Mouse (Mus musculus) forebrain, postnatal 0 days (tissue): ENCODE measurements around the gene Ltbp3. TPM values are rescaled to one million over a fixed set of nuclear protein-coding genes. Genes with fewer than 3 reads are reported as not detected.
A peak's percentile ranks its signal among the peaks of the same experiment; 100 is the strongest.

Source experiments
- ATAC-seq: fragments of 200-750 bp; cut with Nextera tagmentation; 2 replicates; pipeline ENCODE4 v1.8.0; 2017; ENCODE audit warnings: mild to moderate bottlenecking, moderate library complexity
- DNase-seq: peaks from one replicate; pipeline ENCODE4 v3.0.0-alpha.2; 2015
- H3K27ac ChIP-seq: fragments of 300-500 bp; sonication (generic); 2 replicates; pipeline ENCODE4 v1.5.1; 2014; ENCODE audit warnings: low read depth, mild to moderate bottlenecking, antibody characterized with exemption, low read length, moderate library complexity, mixed read lengths
- H3K27me3 ChIP-seq: fragments of 300-500 bp; sonication (generic); 2 replicates; pipeline ENCODE4 v1.6.1; 2014; ENCODE audit warnings: mild to moderate bottlenecking, low read length, mixed read lengths; ENCODE audit not compliant: insufficient read depth
- H3K36me3 ChIP-seq: fragments of 300-500 bp; sonication (generic); 2 replicates; pipeline ENCODE4 v1.6.1; 2014; ENCODE audit warnings: mild to moderate bottlenecking, moderate library complexity; ENCODE audit not compliant: insufficient read depth
- H3K4me1 ChIP-seq: fragments of 300-500 bp; sonication (generic); 2 replicates; pipeline ENCODE4 v1.6.1; 2014; ENCODE audit warnings: antibody characterized with exemption; ENCODE audit not compliant: insufficient read depth
- H3K4me2 ChIP-seq: fragments of 300-500 bp; sonication (generic); 2 replicates; pipeline ENCODE4 v1.6.1; 2014; ENCODE audit warnings: low read depth, mild to moderate bottlenecking, moderate library complexity
- H3K4me3 ChIP-seq: fragments of 300-500 bp; sonication (generic); 2 replicates; pipeline ENCODE4 v1.5.1; 2014; ENCODE audit warnings: low read depth, low read length, mixed read lengths
- H3K9ac ChIP-seq: fragments of 300-500 bp; sonication (generic); 2 replicates; pipeline ENCODE4 v1.6.1; 2014; ENCODE audit warnings: mild to moderate bottlenecking
- H3K9me3 ChIP-seq: fragments of 300-500 bp; sonication (generic); 2 replicates; pipeline ENCODE4 v1.6.1; 2016; ENCODE audit warnings: low read length
- CTCF ChIP-seq: sonication (generic); IDR thresholded peaks from 2 replicates; pipeline ENCODE4 v1.5.1; 2016; ENCODE audit warnings: antibody characterized with exemption, control low read depth, low read depth
- WGBS: fragments of 180-500 bp; shearing (Covaris S2); extraction: QIAGEN DNeasy Blood & Tissue Kit; methylation state at CpG from one replicate; pipeline ENCODE4 v1.1.7; 2014; 5-methylcytosine and 5-hydroxymethylcytosine counted together
- polyA plus RNA-seq: library from polyadenylated mRNA; unstranded; fragments of >200 nt; fragmentation: Nextera tagmentation; extraction: Ambion mirVana; gene quantifications from 2 replicates; pipeline ENCODE4 v1.2.1, GENCODE M21; 2015
- total RNA-seq: library from RNA; depleted of rRNA; stranded (reverse); fragments of >200 nt; gene quantifications from 2 replicates; pipeline ENCODE4 v1.2.3, GENCODE M21; 2014

Gene Ltbp3
- total and polyA plus RNA-seq, 2 experiments from 2014 or later: 12.4 to 22.7 TPM

DNA sequence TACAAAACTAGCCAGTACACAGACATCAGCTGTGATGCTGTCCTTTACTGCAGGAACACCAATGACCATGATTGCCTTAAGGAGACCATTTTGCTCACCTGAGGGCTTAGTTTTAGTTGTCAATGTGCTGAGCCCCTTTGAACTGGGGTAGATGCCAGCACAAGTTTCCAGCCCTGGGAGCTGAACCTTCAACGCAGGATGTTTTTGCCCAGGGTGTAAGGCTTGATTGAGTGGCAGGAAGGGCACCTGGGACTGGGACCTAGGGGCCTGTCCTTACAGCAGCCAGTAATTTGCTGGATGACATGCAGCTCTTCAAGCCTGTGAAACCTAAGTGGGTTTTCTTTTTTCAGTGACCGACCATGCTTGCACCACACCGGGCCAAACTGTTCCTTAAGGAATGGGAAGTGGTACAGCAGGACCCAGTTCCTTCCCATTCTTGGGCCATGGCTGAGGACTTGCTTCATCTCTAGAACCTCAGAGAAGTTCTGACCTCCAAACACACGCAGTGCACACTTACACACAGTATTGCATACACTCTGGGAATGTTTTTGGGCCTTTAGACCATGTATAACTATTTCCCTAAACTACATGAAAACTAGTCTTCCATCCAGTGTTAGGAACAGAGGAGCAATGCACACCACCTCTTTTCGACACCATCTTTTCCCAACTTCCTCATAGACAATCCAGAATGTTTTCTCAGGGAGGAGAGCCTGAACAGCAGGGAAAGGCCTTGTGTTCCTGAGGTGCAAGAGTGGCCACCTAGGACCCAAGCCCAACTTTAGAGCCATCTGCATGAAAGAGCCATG is 54.3 kb downstream of the Ltbp3 start:
- no peak for DNase-seq
- peaks cover 6% of the 10 kb centered on the region for H3K4me1 ChIP-seq
- H3K4me3 ChIP-seq: peak overlapping the region; percentile 86; the same call in 1 of the 2 replicates
- 31% methylated on average over 5 of the region's 5 CpGs for WGBS
- H3K27me3 ChIP-seq: no peaks in the 10 kb centered on the region
- no peak overlapping the region for H3K9ac ChIP-seq
- no peak overlapping the region for H3K27ac ChIP-seq
- H3K4me2 ChIP-seq: peak overlapping the region; percentile 90
- TF ChIP-seq CTCF: no peak
- H3K36me3 ChIP-seq: peaks cover 40% of the 10 kb centered on the region
- no peaks in the 10 kb centered on the region for H3K9me3 ChIP-seq
- peak; percentile 15 for ATAC-seq

GRCm38 (mm10) chr19:5795668-5796572 is 55.2 kb downstream of the Ltbp3 start:
- Histone ChIP-seq H3K27me3 (no peaks in the 10 kb centered on the region), H3K36me3 (peaks cover 40% of the 10 kb centered on the region), H3K27ac (no peak overlapping the region), H3K4me3 (peak overlapping the region; percentile 86), H3K9me3 (no peaks in the 10 kb centered on the region), H3K4me2 (peak overlapping the region; percentile 90), H3K9ac (peak overlapping the region; percentile 97), H3K4me1 (peaks cover 6% of the 10 kb centered on the region)
- ATAC-seq (no peak), DNase-seq (no peak)
- WGBS: 46% methylated on average over 11 of the region's 11 CpGs
- no peak for TF ChIP-seq CTCF

GRCm38 (mm10) chr19:5796573-5797111 is 55.9 kb downstream of the Ltbp3 start:
- TF ChIP-seq CTCF: no peak
- WGBS: 46% methylated on average over 7 of the region's 7 CpGs
- no peak for ATAC-seq
- H3K4me1 ChIP-seq: peaks cover 6% of the 10 kb centered on the region
- no peak overlapping the region for H3K27ac ChIP-seq
- peaks cover 40% of the 10 kb centered on the region for H3K36me3 ChIP-seq
- H3K9me3 ChIP-seq: no peaks in the 10 kb centered on the region
- DNase-seq: no peak
- H3K4me2 ChIP-seq: peak overlapping the region; percentile 90
- H3K27me3 ChIP-seq: no peaks in the 10 kb centered on the region
- peak overlapping the region; percentile 97 for H3K9ac ChIP-seq
- peak overlapping the region; percentile 86 for H3K4me3 ChIP-seq

DNA sequence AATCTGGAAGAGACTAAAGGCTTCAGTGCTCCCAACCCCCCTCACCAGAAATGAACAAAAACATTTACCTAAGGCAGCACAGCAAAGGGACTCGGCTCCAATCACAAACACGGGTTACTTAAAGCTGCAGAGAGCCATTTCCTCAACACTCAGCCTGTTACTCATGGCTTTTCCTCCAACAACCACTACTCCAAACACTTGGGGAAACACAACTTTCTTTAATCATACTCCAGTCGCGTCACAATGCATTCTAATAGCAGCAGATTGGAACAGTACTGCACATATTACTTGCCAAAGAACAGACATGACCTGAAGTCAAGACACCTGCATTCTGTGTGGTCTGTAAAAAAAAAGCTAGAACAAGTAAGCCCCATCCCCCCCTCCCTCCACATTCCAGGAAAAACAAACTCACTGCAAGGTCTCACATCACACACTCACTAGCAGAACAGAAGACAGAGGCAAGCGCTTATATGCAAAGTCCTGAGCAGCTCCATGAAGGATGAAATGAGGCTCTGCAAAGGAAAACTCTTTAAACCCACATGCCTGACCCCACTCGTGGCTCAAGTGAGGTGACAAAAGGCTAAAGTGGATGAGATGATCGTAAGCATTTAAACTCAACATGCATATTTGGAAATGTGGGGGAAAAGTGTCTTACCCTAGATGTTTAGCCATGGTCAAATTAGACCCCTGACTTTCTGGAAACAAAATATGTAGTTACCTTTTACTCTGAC is 56.8 kb downstream of the Ltbp3 start:
- ATAC-seq (no peak), DNase-seq (no peak)
- peaks cover 40% of the 10 kb centered on the region for H3K36me3 ChIP-seq
- H3K27me3 ChIP-seq: no peaks in the 10 kb centered on the region
- peak overlapping the region; percentile 86 for H3K4me3 ChIP-seq
- TF ChIP-seq CTCF: no peak
- 3% methylated on average over 7 of the region's 7 CpGs for WGBS
- H3K9me3 ChIP-seq: no peaks in the 10 kb centered on the region
- H3K4me1 ChIP-seq: peaks cover 6% of the 10 kb centered on the region
- H3K9ac ChIP-seq: peak overlapping the region; percentile 97
- peak overlapping the region; percentile 90 for H3K4me2 ChIP-seq
- no peak overlapping the region for H3K27ac ChIP-seq

DNA sequence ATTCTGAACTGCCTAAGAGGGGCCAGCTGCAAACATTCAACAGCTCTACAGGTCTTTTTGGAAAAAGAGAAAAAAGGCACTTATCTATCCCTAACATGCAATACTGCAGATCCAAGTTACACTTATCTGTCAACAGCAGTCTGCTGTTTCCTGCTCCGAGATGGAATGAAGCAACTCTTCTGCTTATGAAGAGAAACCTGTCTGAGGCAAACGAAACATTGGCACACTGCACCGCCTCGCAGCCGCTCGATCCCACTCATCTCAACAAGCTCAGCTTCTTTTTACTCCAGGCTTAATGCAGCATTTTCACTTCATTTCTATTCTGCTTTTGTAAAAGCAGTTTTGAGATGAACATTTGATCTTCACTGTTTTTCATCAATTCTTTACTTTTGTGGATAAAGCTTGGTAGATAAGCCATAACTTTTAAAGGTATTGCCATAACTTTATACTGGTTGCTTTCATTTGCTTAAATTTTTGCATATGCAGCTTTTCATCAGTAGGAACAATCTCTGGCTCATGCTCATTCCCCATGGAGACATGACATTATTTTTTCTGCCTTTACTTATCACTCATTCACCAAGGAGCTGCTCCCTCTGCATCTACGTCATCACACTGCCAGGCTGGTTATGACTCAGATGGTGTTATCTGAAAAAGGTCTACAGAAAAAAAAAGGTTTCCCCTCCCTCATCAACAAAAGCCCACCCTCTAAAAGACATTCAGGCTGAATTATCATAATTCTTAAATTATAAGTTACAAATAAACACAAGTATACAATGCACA is 58.2 kb downstream of the Ltbp3 start:
- Histone ChIP-seq H3K4me2 (peak overlapping the region; percentile 90), H3K27ac (no peak overlapping the region), H3K4me3 (peak overlapping the region; percentile 86), H3K4me1 (peaks cover 8% of the 10 kb centered on the region), H3K36me3 (peaks cover 39% of the 10 kb centered on the region), H3K27me3 (no peaks in the 10 kb centered on the region), H3K9me3 (no peaks in the 10 kb centered on the region), H3K9ac (peak overlapping the region; percentile 97)
- no peak for ATAC-seq
- WGBS: under 1% methylated on average over 7 of the region's 7 CpGs
- no peak for DNase-seq
- TF ChIP-seq CTCF: no peak
